Mouse (Mus musculus) heart, embryonic 15.5 days (tissue): ENCODE measurements at regions not wholly inside any gene's neighbourhood (a gene's known extent, or its start where the extent isn't known, plus 50 kb on each side); places are given as distances from the start of the nearest gene placed in this dataset.

Experiments used
- ATAC-seq: fragments of 200-750 bp; cut with Nextera tagmentation; replicated peaks from 2 replicates; pipeline ENCODE4 v1.8.0; 2017; ENCODE audit warnings: low read depth, moderate TSS enrichment; ENCODE audit not compliant: insufficient number of reproducible peaks, insufficient read depth, low FRiP score
- H3K27ac ChIP-seq: fragments of 300-500 bp; sonication (generic); 2 replicates; pipeline ENCODE4 v1.5.1; 2015; ENCODE audit warnings: mild to moderate bottlenecking, inconsistent platforms
- H3K27me3 ChIP-seq: fragments of 300-500 bp; sonication (generic); 2 replicates; pipeline ENCODE4 v1.6.1; 2015; ENCODE audit warnings: inconsistent platforms
- H3K36me3 ChIP-seq: fragments of 300-500 bp; sonication (generic); 2 replicates; pipeline ENCODE4 v1.6.1; 2015; ENCODE audit warnings: mild to moderate bottlenecking, inconsistent platforms
- H3K4me1 ChIP-seq: fragments of 300-500 bp; sonication (generic); replicated peaks from 2 replicates; pipeline ENCODE4 v1.6.1; 2015; ENCODE audit warnings: inconsistent platforms
- H3K4me2 ChIP-seq: fragments of 300-500 bp; sonication (generic); 2 replicates; pipeline ENCODE4 v1.6.1; 2015; ENCODE audit warnings: inconsistent platforms, mild to moderate bottlenecking, moderate library complexity
- H3K4me3 ChIP-seq: fragments of 300-500 bp; sonication (generic); 2 replicates; pipeline ENCODE4 v1.5.1; 2015; ENCODE audit warnings: mild to moderate bottlenecking, inconsistent platforms
- H3K9ac ChIP-seq: fragments of 300-500 bp; sonication (generic); 2 replicates; pipeline ENCODE4 v1.6.1; 2015; ENCODE audit warnings: mild to moderate bottlenecking, inconsistent platforms
- H3K9me3 ChIP-seq: fragments of 300-500 bp; sonication (generic); replicated peaks from 2 replicates; pipeline ENCODE4 v1.6.1; 2016; ENCODE audit warnings: inconsistent platforms
- WGBS: fragments of 180-500 bp; shearing (Covaris S2); methylation state at CpG from one replicate; pipeline ENCODE4 v1.1.7; 2015; ENCODE audit warnings: mixed read lengths; 5-methylcytosine and 5-hydroxymethylcytosine counted together

DNA sequence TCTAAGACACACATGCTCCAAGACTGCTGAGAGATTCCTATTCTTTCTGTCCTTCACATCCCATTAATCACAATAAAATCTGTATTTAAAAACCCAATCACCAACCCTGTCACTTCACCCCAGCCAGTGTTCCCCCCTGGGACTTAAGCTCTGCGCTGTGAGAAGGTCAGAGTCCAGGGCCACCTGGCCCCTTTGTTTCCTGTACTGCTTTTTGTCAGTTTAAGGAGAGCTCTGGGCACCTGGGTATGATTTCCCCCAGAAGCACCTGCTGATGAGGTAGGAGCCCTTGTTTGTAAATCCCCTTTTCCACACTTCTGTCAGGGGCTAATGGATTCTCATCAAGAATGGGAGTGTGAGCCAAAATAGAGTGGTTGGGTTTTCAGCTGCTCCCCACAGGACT, 319.7 kb upstream of the Pik3r1 start:
- no peaks in the 10 kb centered on the region for H3K36me3 ChIP-seq
- H3K4me2 ChIP-seq, result no peak overlapping the region
- ATAC-seq, result no peak
- H3K27ac ChIP-seq, result no peak overlapping the region
- H3K9me3 ChIP-seq, result no peaks in the 10 kb centered on the region
- H3K4me3 ChIP-seq, result no peak overlapping the region
- 0 out of 2 replicates have a peak, but pooled peaks cover 4% of the 10 kb centered on the region for H3K4me1 ChIP-seq
- no peak overlapping the region for H3K9ac ChIP-seq
- H3K27me3 ChIP-seq, result no peaks in the 10 kb centered on the region
- 86% methylated on average over 1 of the region's 1 CpGs for WGBS

DNA sequence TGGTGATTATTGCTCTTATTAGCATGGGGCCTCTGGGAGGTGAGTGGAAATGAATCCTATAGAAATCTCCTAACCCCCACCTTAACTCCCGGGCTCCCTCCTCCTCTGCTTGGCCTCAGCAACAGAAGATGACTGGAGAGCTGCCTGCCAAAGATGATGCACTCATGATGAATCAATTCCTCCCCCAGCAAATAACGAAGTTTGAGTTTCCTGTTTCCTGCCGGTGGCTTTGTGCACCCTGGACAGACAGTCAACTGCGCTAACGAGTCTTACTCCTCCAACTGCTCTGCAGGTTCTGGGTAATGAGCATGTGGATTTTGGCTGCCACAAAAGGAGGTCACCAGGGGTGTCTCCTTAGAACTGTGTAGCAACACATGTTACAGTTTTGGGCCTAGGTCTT, 321.5 kb upstream of the Pik3r1 start:
- ATAC-seq, result no peak
- 43% methylated on average over 5 of the region's 5 CpGs for WGBS

DNA sequence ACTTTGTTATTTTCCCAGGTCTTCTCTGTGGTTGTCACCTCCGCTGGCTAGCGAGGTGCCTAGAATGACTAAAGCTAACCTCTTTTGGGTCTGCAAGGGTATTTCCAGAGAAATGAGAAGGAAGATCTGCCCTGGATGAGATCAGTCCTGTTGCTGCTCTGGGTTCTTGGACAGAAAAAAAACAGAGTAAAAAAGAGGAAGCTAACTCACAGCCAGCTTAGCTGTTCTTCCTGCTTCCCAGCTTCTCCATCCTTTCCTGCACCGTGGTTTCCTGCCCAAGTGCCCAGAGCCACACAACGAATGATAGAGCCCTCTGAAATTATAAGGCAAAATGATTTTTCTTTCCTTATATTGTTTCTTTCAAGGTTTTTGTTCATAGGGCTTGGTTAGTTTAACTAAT, 326.2 kb upstream of the Pik3r1 start:
- no peaks in the 10 kb centered on the region for H3K27me3 ChIP-seq

More for the DNA sequence above, 321.5 kb upstream of the Pik3r1 start:
- H3K36me3 ChIP-seq, result no peaks in the 10 kb centered on the region
- no peak overlapping the region for H3K27ac ChIP-seq
- H3K9me3 ChIP-seq, result no peaks in the 10 kb centered on the region
- no peak overlapping the region for H3K4me2 ChIP-seq
- 0 out of 2 replicates have a peak, but pooled peaks cover 4% of the 10 kb centered on the region for H3K4me1 ChIP-seq
- no peak overlapping the region for H3K9ac ChIP-seq
- H3K4me3 ChIP-seq, result no peak overlapping the region
- no peaks in the 10 kb centered on the region for H3K27me3 ChIP-seq

DNA sequence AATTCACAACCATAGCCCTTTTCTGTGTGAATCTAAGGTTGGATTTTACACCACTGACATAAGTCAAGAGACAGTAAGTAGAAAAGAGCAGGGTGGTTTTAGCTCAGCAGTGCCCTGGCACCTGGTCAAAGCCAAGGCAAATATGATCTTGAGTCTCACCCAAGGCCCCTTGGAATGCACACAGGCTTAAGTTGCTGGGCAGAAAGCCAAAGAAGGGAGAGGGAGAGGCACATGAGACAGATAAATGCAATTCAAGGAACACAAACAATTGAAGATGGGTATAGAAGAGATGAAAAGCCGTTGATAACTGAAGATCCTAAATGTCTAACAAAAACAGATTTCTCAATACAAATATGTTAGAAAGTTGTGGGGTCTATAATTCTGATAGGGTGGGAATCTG, 335.1 kb upstream of the Pik3r1 start:
- Histone ChIP-seq H3K27ac (no peak overlapping the region), H3K9me3 (no peaks in the 10 kb centered on the region), H3K4me1 (no peaks in the 10 kb centered on the region), H3K9ac (no peak overlapping the region), H3K4me2 (no peak overlapping the region), H3K27me3 (no peaks in the 10 kb centered on the region), H3K4me3 (no peak overlapping the region), H3K36me3 (no peaks in the 10 kb centered on the region)
- WGBS, result 56% methylated on average over 1 of the region's 1 CpGs
- no peak for ATAC-seq

More for the DNA sequence above, 326.2 kb upstream of the Pik3r1 start:
- Histone ChIP-seq H3K4me1 (0 out of 2 replicates have a peak, but pooled peaks cover 2% of the 10 kb centered on the region), H3K4me2 (no peak overlapping the region), H3K27ac (no peak overlapping the region), H3K4me3 (no peak overlapping the region), H3K9me3 (no peaks in the 10 kb centered on the region), H3K36me3 (no peaks in the 10 kb centered on the region), H3K9ac (no peak overlapping the region)
- WGBS, result 75% methylated on average over 4 of the region's 4 CpGs
- ATAC-seq, result no peak

DNA sequence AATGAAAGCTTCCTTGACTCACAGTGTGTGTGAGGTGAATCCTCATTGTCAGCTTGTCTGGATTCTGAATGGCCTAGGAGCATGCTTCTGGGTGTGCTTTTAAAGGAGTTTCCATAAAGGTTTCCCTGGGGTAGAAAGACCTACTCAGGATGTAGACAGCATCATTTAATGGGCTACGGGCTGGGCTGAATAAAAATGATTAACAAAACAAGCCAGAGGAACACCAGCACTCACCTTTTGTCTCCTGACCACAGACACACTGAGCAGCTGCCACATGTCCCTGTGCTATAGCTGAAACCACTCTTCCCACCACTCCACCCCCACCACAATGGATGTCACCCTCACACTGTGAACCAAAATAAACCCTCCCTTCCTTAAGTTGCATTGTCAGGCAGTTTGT, 338.2 kb upstream of the Pik3r1 start:
- Histone ChIP-seq H3K9me3 (no peaks in the 10 kb centered on the region), H3K36me3 (no peaks in the 10 kb centered on the region), H3K4me2 (no peak overlapping the region), H3K9ac (no peak overlapping the region), H3K27ac (no peak overlapping the region), H3K4me3 (no peak overlapping the region), H3K27me3 (no peaks in the 10 kb centered on the region), H3K4me1 (no peaks in the 10 kb centered on the region)
- ATAC-seq, result no peak
- WGBS, result 79% methylated on average over 1 of the region's 1 CpGs

DNA sequence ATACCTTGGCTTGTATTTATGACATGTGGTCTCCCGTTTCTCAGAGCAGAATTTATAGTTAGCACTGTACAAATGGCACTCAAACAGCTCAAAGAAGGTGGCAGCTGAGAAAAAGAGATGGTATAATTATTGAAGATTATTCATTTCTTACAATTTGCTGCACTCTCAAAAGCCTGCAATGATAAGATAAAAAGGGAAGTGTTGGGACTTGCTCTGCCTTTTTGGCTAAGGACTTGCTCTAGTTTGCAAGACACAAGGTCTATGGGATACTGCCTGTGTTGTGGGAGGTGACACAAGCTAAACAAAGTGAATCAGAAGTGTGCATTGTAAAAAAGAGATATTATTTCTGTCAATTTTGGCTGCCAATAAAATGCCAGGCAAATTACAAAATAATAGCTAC, 340.2 kb upstream of the Pik3r1 start:
- H3K36me3 ChIP-seq, result no peaks in the 10 kb centered on the region
- no peaks in the 10 kb centered on the region for H3K4me1 ChIP-seq
- H3K9me3 ChIP-seq, result no peaks in the 10 kb centered on the region
- H3K4me3 ChIP-seq, result no peak overlapping the region
- no peak overlapping the region for H3K9ac ChIP-seq
- 62% methylated on average over 1 of the region's 1 CpGs for WGBS
- H3K27me3 ChIP-seq, result no peaks in the 10 kb centered on the region
- no peak overlapping the region for H3K27ac ChIP-seq
- no peak overlapping the region for H3K4me2 ChIP-seq
- no peak for ATAC-seq

DNA sequence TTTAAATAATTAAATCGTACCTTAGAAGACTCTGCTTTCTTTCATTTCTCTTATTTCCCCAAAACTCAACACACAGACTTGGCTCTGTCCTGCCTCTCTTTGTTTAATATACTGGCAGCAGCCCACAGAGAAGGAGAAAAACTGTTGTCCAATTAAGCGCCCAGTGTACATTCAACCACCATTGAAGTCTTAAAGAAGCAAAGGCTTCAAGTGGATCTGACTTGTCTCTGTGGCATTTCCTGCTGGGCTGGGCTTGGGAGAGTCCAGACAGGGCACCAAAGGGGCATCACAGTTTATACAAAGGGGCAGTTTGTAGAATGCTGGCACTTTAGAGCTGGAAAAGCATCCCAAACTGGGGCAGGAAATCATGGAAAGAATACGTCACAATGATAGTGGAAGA, 340.9 kb upstream of the Pik3r1 start:
- Histone ChIP-seq H3K4me3 (no peak overlapping the region), H3K4me2 (no peak overlapping the region), H3K27me3 (no peaks in the 10 kb centered on the region), H3K36me3 (no peaks in the 10 kb centered on the region), H3K27ac (no peak overlapping the region), H3K9me3 (no peaks in the 10 kb centered on the region), H3K9ac (no peak overlapping the region), H3K4me1 (no peaks in the 10 kb centered on the region)
- ATAC-seq, result no peak
- 78% methylated on average over 3 of the region's 3 CpGs for WGBS

DNA sequence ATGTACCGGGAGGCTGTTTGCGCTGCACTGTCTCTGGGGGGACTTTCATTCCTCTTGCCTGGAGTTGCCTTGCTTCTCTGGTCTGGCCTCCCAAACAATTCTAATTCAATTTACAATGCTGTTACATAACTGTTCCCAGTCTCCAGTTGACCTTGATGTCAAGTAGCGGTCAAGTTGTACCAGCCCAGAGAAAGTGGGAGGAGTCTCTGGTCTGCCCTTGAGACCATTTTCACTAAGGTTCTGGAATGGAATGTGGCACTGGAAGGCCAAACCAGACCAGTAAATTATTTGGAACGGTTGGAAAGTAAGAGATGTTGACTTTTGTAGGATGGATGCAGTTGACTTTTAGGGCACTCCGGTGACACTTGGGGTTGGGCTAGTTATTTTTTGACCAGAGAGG, 345.9 kb upstream of the Pik3r1 start:
- no peak overlapping the region for H3K4me3 ChIP-seq
- H3K27me3 ChIP-seq, result no peaks in the 10 kb centered on the region
- ATAC-seq, result no peak
- H3K27ac ChIP-seq, result no peak overlapping the region
- H3K4me2 ChIP-seq, result no peak overlapping the region
- 91% methylated on average over 5 of the region's 5 CpGs for WGBS
- H3K9me3 ChIP-seq, result no peaks in the 10 kb centered on the region
- no peaks in the 10 kb centered on the region for H3K36me3 ChIP-seq
- H3K9ac ChIP-seq, result no peak overlapping the region
- no peaks in the 10 kb centered on the region for H3K4me1 ChIP-seq

DNA sequence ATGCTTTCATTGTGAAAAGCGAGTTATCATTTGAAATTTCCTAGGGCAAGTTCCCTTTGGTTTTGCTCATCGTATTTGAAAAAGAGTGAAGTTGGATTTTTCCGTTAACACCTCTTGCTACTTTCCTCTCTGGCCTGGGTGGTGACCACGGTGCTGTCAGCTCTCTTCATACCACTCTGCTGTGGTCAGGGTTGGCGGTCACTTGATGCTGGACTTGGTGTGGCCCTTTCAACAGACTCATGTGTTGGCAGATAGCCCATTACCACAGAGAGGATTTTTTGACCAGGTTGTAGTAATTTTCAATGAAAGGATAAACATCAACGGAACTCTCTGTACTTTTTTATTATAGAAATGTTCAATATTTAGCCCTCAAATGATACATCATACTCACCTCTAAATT, 354.3 kb upstream of the Pik3r1 start:
- H3K9me3 ChIP-seq, result no peaks in the 10 kb centered on the region
- no peaks in the 10 kb centered on the region for H3K4me1 ChIP-seq
- ATAC-seq, result no peak
- H3K4me2 ChIP-seq, result no peak overlapping the region
- H3K27me3 ChIP-seq, result no peaks in the 10 kb centered on the region
- H3K36me3 ChIP-seq, result no peaks in the 10 kb centered on the region
- no peak overlapping the region for H3K4me3 ChIP-seq
- H3K27ac ChIP-seq, result no peak overlapping the region
- WGBS, result 77% methylated on average over 6 of the region's 6 CpGs
- H3K9ac ChIP-seq, result no peak overlapping the region

DNA sequence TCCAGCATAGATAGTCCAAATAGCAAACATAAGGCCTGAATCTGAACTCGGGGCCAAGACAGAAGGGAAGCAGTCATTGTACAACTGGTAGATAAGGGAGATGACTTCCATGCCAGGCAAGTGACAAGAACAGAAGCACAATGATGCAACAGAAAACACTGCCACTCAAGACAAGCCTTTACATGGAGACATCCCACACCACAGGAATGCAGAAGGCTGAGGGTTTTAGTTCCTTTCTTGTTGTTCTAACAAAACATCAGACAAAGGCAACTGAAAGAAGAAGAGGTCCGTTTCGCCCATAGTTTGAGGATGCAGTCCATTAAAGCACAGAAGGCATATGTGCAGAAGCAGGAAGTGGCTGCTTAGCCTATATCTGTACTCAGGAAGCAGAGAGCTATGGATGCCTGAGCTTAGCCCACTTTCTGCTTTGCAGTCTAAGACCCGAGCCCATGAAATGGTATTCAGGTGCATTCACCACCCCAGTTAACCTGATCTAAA, 360.0 kb upstream of the Pik3r1 start:
- Histone ChIP-seq H3K4me1 (no peaks in the 10 kb centered on the region), H3K9me3 (no peaks in the 10 kb centered on the region), H3K36me3 (no peaks in the 10 kb centered on the region), H3K27me3 (no peaks in the 10 kb centered on the region), H3K9ac (no peak overlapping the region), H3K4me2 (no peak overlapping the region), H3K27ac (no peak overlapping the region), H3K4me3 (no peak overlapping the region)
- no peak for ATAC-seq
- WGBS, result 63% methylated on average over 4 of the region's 4 CpGs

DNA sequence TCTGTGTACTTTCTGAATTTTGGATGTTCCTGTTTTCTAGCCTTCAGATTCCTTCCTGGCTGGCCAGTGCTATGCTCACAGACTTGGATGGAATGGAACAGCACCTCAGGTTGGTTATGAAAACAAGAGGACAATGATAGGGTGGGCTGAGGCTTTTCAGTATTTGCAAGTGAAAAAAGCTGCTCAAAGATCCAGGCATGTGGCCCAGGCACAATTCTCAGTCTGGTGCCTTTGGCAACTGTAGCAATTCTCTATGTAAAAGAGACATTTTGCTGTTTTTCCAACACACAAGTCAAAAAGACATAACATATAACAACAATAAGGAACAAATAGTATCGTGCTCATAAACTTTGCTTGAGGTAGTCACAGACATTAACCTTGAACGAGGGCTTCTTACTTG, 363.4 kb upstream of the Pik3r1 start:
- Histone ChIP-seq H3K9ac (no peak overlapping the region), H3K27ac (no peak overlapping the region), H3K4me1 (no peaks in the 10 kb centered on the region), H3K4me3 (no peak overlapping the region), H3K9me3 (no peaks in the 10 kb centered on the region), H3K4me2 (no peak overlapping the region), H3K27me3 (no peaks in the 10 kb centered on the region), H3K36me3 (no peaks in the 10 kb centered on the region)
- 83% methylated on average over 2 of the region's 2 CpGs for WGBS
- no peak for ATAC-seq

DNA sequence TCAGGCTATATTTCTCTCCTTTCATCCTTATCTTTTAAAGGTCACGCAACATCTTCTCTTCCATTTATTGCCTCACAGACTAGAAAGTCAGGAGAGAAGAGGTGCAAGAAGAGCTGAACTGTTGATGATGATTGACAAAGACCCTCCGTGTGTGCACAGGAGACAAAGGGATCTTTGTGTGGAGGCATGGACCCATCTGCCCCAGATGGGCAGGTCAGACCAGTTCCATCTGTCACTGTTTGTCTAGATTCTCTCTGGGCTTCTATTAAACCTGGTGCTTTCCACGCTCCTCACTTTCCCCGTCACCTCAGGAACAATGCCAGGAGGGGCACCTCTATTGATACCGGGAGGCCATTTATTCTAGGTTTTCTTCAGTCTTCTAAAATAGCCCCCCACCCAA, 364.1 kb upstream of the Pik3r1 start:
- Histone ChIP-seq H3K9me3 (no peaks in the 10 kb centered on the region), H3K27ac (no peak overlapping the region), H3K4me2 (no peak overlapping the region), H3K4me3 (no peak overlapping the region), H3K9ac (no peak overlapping the region), H3K36me3 (no peaks in the 10 kb centered on the region), H3K4me1 (no peaks in the 10 kb centered on the region), H3K27me3 (no peaks in the 10 kb centered on the region)
- WGBS, result 77% methylated on average over 5 of the region's 5 CpGs
- no peak for ATAC-seq
